Mouse (Mus musculus) CH12.LX (cell line): ENCODE results near the gene Ankrd27. TPM values are rescaled to one million over a fixed set of nuclear protein-coding genes. Genes with fewer than 3 reads are reported as not detected.

Experiments used
- DNase-seq: peaks from one replicate; pipeline ENCODE4 v3.0.0-alpha.2; 2013; ENCODE audit errors: extremely low read depth
- H3K27ac ChIP-seq: 2 replicates; pipeline ENCODE4 v1.5.1; 2012; ENCODE audit warnings: low read depth, mild to moderate bottlenecking, control low read depth, moderate library complexity; ENCODE audit not compliant: insufficient read depth
- H3K27me3 ChIP-seq: replicated peaks from 2 replicates; pipeline ENCODE3; 2012; ENCODE audit warnings: inconsistent platforms
- H3K36me3 ChIP-seq, 2 experiments: replicated peaks in 1 of 2; 2 replicates each; pipeline versions ENCODE3 to v1.6.1; 2012; ENCODE audit warnings: inconsistent platforms in 1 of 2, low read length in 1 of 2, mild to moderate bottlenecking in 1 of 2, mixed read lengths in 1 of 2, moderate library complexity in 1 of 2; ENCODE audit not compliant: control insufficient read depth in 1 of 2, insufficient read depth in 1 of 2
- H3K4me1 ChIP-seq, 2 experiments: 2 replicates each; pipeline ENCODE4 v1.6.1; 2012; ENCODE audit warnings: inconsistent platforms in 1 of 2, moderate library complexity in 1 of 2; ENCODE audit not compliant: insufficient read depth in 2 of 2, control insufficient read depth in 1 of 2
- H3K4me2 ChIP-seq: 2 replicates; pipeline ENCODE4 v1.6.1; 2012; ENCODE audit warnings: low read depth, mild to moderate bottlenecking, control low read depth; ENCODE audit not compliant: poor library complexity, insufficient read depth, severe bottlenecking
- H3K4me3 ChIP-seq, 3 experiments: fragments of 150-350 bp in 1 of 3; sonication (generic) in 1 of 3; replicated peaks in 1 of 3; 2 replicates each; pipeline versions ENCODE3 to v1.5.1; 2011 to 2012; ENCODE audit warnings: low read depth in 2 of 3, low read length in 2 of 3, mild to moderate bottlenecking in 2 of 3, moderate library complexity in 2 of 3, control low read depth in 1 of 3, improper control_type of control experiment in 1 of 3, inconsistent platforms in 1 of 3, mixed read lengths in 1 of 3; ENCODE audit not compliant: poor library complexity in 1 of 3
- H3K79me2 ChIP-seq: replicated peaks from 2 replicates; pipeline ENCODE4 v1.6.1; 2012; ENCODE audit warnings: mild to moderate bottlenecking, moderate library complexity; ENCODE audit not compliant: control insufficient read depth, poor library complexity, insufficient read depth, severe bottlenecking; ENCODE audit errors: extremely low read depth
- H3K9ac ChIP-seq: 2 replicates; pipeline ENCODE4 v1.6.1; 2012; ENCODE audit warnings: low read depth, mild to moderate bottlenecking, control low read depth, moderate library complexity; ENCODE audit not compliant: insufficient read depth
- H3K9me3 ChIP-seq: replicated peaks from 2 replicates; pipeline ENCODE3; 2012; ENCODE audit warnings: low read length, inconsistent platforms, mixed read lengths
- CHD1 ChIP-seq: IDR thresholded peaks from 2 replicates; pipeline ENCODE4 v1.6.1; 2012; ENCODE audit warnings: low read depth, low read length, improper control_type of control experiment, inconsistent platforms
- CTCF ChIP-seq, 2 experiments: IDR thresholded peaks in 1 of 2; conservative IDR thresholded peaks in 1 of 2; 2 replicates each; pipeline ENCODE4 v1.5.1; 2011 to 2012; ENCODE audit warnings: low read depth in 2 of 2, low read length in 2 of 2, improper control_type of control experiment in 1 of 2, inconsistent platforms in 1 of 2, mild to moderate bottlenecking in 1 of 2, moderate library complexity in 1 of 2
- ELF1 ChIP-seq: IDR thresholded peaks from 2 replicates; pipeline ENCODE4 v1.6.1; 2014; ENCODE audit warnings: low read depth, mild to moderate bottlenecking, inconsistent platforms, low read length, improper control_type of control experiment
- EP300 ChIP-seq: IDR thresholded peaks from 2 replicates; pipeline ENCODE4 v1.6.1; 2011; ENCODE audit warnings: low read length, improper control_type of control experiment
- MAX ChIP-seq: IDR thresholded peaks from 2 replicates; pipeline ENCODE4 v1.6.1; 2011; ENCODE audit warnings: low read length, improper control_type of control experiment
- POLR2A ChIP-seq: IDR thresholded peaks from 2 replicates; pipeline ENCODE4 v1.6.1; 2011; ENCODE audit warnings: low read depth, mild to moderate bottlenecking, improper control_type of control experiment, low read length
- POLR2AphosphoS2 ChIP-seq: IDR thresholded peaks from 2 replicates; pipeline ENCODE4 v1.6.1; 2011; ENCODE audit warnings: low read depth, low read length, improper control_type of control experiment
- RAD21 ChIP-seq: IDR thresholded peaks from 2 replicates; pipeline ENCODE4 v1.6.1; 2011; ENCODE audit warnings: low read depth, mild to moderate bottlenecking, low read length, improper control_type of control experiment, moderate library complexity
- RCOR1 ChIP-seq: conservative IDR thresholded peaks from 2 replicates; pipeline ENCODE4 v1.6.1; 2012; ENCODE audit warnings: low read depth, mild to moderate bottlenecking, inconsistent platforms, low read length, improper control_type of control experiment
- SMC3 ChIP-seq: IDR thresholded peaks from 2 replicates; pipeline ENCODE4 v1.6.1; 2011; ENCODE audit warnings: low read depth, low read length, improper control_type of control experiment
- USF1 ChIP-seq: IDR thresholded peaks from 2 replicates; pipeline ENCODE4 v1.6.1; 2014; ENCODE audit warnings: low read depth, mild to moderate bottlenecking, inconsistent platforms, low read length, improper control_type of control experiment
- dilution Hi-C: fragments of 300-500 bp; cut with MboI; formaldehyde crosslinking; loops from 2 replicates; pipeline ENCODE4 v1.14.3; 2020; ENCODE audit warnings: low sequenced_read_pairs; ENCODE audit not compliant: extremely low pct_unique_long_range_greater_than_20kb, extremely low pct_ligation_motif_present
- in situ Hi-C: fragments of 300-500 bp; cut with MboI; formaldehyde crosslinking; loops from 3 replicates; pipeline ENCODE4 v1.14.3; 2019; ENCODE audit warnings: low sequenced_read_pairs, low pct_ligation_motif_present, low pct_unique_long_range_greater_than_20kb, mixed read lengths
- polyA plus RNA-seq: library from polyadenylated mRNA; unstranded; fragments of >175 nt; gene quantifications from 2 replicates; pipeline ENCODE4 v1.2.1, GENCODE M21; 2012; ENCODE audit warnings: low read depth; ENCODE audit not compliant: insufficient read length
- total RNA-seq, 2 experiments: library from RNA; depleted of rRNA; stranded (reverse); fragments of 300-350 nt in 1 of 2; fragments of >200 nt in 1 of 2; gene quantifications; 2 replicates each; pipeline ENCODE4 v1.2.3; 2012 to 2014

The Ankrd27 gene
- total and polyA plus RNA-seq, 3 experiments = 38.6 to 49.1 (median 39.0) TPM

DNA sequence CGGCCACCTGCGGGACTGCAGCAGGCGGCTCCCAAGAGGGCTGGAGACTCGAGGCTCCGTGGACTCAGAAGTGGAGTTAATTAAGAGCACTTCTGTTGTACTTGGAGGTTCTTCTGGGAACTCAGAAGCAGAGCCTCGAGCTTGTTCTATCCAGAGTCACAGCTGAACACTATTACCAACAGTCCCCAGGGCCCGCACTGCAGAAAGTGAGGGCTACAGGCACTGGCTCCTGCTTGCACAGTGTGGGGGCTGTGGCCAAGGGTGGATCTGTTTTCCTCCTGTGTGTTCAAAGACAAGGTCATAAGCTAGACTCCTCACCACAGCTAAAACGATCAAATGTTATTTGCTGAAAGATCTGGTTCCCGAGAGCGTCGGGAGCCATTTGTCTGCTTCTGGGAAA lies 100.2 kb downstream of the Ankrd27 start:
- Histone ChIP-seq H3K9ac (no peak overlapping the region), H3K27ac (no peak overlapping the region), H3K79me2 (no peaks in the 10 kb centered on the region), H3K4me1 (peaks cover 0 to 19% of the 10 kb centered on the region in 2 experiments; a peak in 3 of 4 replicates), H3K4me3 (no peak overlapping the region), H3K36me3 (peaks cover 0 to 24% of the 10 kb centered on the region in 2 experiments), H3K9me3 (no peaks in the 10 kb centered on the region), H3K4me2 (no peak overlapping the region), H3K27me3 (no peaks in the 10 kb centered on the region)
- dilution Hi-C loops (no loop called here), in situ Hi-C loops (no loop called here)
- TF ChIP-seq CHD1 = no peak
- TF ChIP-seq POLR2A = no peak
- DNase-seq = no peak

DNA sequence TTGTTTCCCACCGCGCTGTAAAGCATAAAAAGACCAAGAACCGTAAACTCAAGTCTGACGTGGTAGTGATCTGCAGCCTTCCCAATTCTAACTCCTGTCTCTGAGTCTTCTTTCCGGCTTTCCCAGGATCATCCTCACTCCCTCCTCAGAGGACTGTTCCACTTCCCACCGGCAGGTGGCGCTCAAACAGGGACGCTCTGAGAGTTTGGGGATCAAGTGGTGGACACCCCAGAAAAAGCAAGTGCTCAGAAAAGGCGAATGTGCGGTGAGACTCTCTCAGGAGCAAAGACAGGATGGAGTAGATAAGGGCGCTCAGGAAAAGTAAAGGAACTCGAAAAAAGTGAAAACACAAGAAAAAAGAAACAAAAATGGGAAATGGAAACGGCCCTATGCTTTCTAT lies 100.7 kb downstream of the Ankrd27 start:
- Histone ChIP-seq H3K4me1 (peaks cover 0 to 19% of the 10 kb centered on the region in 2 experiments; a peak in 3 of 4 replicates), H3K9me3 (no peaks in the 10 kb centered on the region), H3K4me3 (no peak overlapping the region), H3K36me3 (peaks cover 0 to 29% of the 10 kb centered on the region in 2 experiments), H3K79me2 (no peaks in the 10 kb centered on the region), H3K9ac (no peak overlapping the region), H3K4me2 (peak overlapping the region; percentile 48; the same call in 1 of the 2 replicates), H3K27me3 (no peaks in the 10 kb centered on the region), H3K27ac (no peak overlapping the region)
- no peak for DNase-seq
- dilution Hi-C loops = no loop called here
- in situ Hi-C loops = no loop called here
- no peak for TF ChIP-seq EP300
- peak; percentile 73 for TF ChIP-seq SMC3
- TF ChIP-seq ELF1 = no peak
- TF ChIP-seq CTCF (conservative IDR thresholded peaks at IDR 0.05 in 1 of 2, IDR thresholded peaks at IDR 0.05 in 1 of 2; ENCODE audit: low read depth in 2 of 2, low read length in 2 of 2) = peak; percentile 74 to 82
- peak; percentile 20 for TF ChIP-seq RAD21

DNA sequence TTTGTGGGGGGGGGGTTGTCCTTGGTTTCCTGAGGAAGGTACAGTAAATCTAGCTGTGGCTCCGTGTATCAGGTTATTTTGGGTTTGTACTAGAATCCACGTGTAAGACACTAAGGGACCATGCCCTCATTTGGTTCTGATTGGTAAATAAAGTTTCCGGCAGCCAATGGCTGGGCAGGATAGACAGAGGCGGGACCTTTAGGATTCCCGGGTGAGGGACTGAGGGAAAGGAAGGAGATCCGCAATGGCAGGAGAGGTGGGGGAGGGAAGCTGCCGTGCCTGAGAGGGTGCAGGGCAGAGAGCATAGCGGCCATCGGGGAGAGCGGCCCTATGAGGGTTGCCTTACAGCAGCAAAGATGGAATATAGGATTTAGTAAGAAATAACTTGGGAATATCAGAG lies 101.2 kb downstream of the Ankrd27 start:
- no peak for DNase-seq
- Histone ChIP-seq H3K9me3 (no peaks in the 10 kb centered on the region), H3K79me2 (no peaks in the 10 kb centered on the region), H3K36me3 (peaks cover 0 to 34% of the 10 kb centered on the region in 2 experiments), H3K4me1 (peaks cover 0 to 19% of the 10 kb centered on the region in 2 experiments; a peak in 3 of 4 replicates), H3K9ac (no peak overlapping the region), H3K4me3 (no peak overlapping the region), H3K4me2 (peak overlapping the region; percentile 48; the same call in 1 of the 2 replicates), H3K27ac (no peak overlapping the region), H3K27me3 (no peaks in the 10 kb centered on the region)
- in situ Hi-C loops (no loop called here), dilution Hi-C loops (no loop called here)
- TF ChIP-seq MAX (no peak), RCOR1 (no peak), POLR2AphosphoS2 (no peak), SMC3 (no peak), USF1 (no peak)
